Mouse (Mus musculus) thymus, postnatal 0 days (tissue): ENCODE measurements around the gene Serpinb6b. TPM values are rescaled to one million over a fixed set of nuclear protein-coding genes. Genes with fewer than 3 reads are reported as not detected.
"Not testable (repeated sequence)": the region's sequence is repeated elsewhere in the genome, so short reads cannot be mapped to it uniquely, and the experiment has no call there.

Source experiments
- DNase-seq: peaks from one replicate; pipeline ENCODE4 v3.0.0-alpha.2; 2015; ENCODE audit warnings: low spot score
- polyA plus RNA-seq: library from polyadenylated mRNA; unstranded; fragments of >200 nt; fragmentation: Nextera tagmentation; extraction: Ambion mirVana; gene quantifications from 2 replicates; pipeline ENCODE4 v1.2.1, GENCODE M21; 2015

Gene Serpinb6b
- 15.1 and 16.6 TPM in 2 replicates for polyA plus RNA-seq

GRCm38 (mm10) chr13:32964989-32965811, at the start of gene Serpinb6b:
TSS of gene Serpinb6b (plus strand) at chr13:32965209.
- DNase-seq, result peak; percentile 66

- no peak for DNase-seq
These were observed 42.4 kb upstream of the Serpinb6b start for GRCm38 (mm10) chr13:32922622-32923021.

GRCm38 (mm10) chr13:32924578-32925360, 40.2 kb upstream of the Serpinb6b start:
- no peak for DNase-seq

GRCm38 (mm10) chr13:32926661-32927060, 38.3 kb upstream of the Serpinb6b start:
- DNase-seq, result no peak

- DNase-seq, result no peak
These were observed 37.8 kb upstream of the Serpinb6b start for GRCm38 (mm10) chr13:32927241-32927640.

- DNase-seq, result peak; percentile 52
These were observed 35.8 kb upstream of the Serpinb6b start for GRCm38 (mm10) chr13:32929107-32929750.

GRCm38 (mm10) chr13:32934706-32935381, 30.2 kb upstream of the Serpinb6b start:
- DNase-seq, result peak; percentile 23

GRCm38 (mm10) chr13:32938275-32938674, 26.7 kb upstream of the Serpinb6b start:
- not testable (repeated sequence) for DNase-seq

GRCm38 (mm10) chr13:32939191-32939590, 25.8 kb upstream of the Serpinb6b start:
- not testable (repeated sequence) for DNase-seq

- DNase-seq, result no peak
These were observed 8.5 kb upstream of the Serpinb6b start for GRCm38 (mm10) chr13:32956537-32956936.

- DNase-seq, result no peak
These were observed 7.1 kb upstream of the Serpinb6b start for GRCm38 (mm10) chr13:32957917-32958316.

GRCm38 (mm10) chr13:32958521-32958920, 6.5 kb upstream of the Serpinb6b start:
- DNase-seq, result not testable (repeated sequence)

- DNase-seq, result no peak
These were observed 837 bp upstream of the Serpinb6b start for GRCm38 (mm10) chr13:32963990-32964753.

GRCm38 (mm10) chr13:32966116-32966515, 1.1 kb downstream of the Serpinb6b start:
- DNase-seq, result peak; percentile 38

- no peak for DNase-seq
These were observed 2.2 kb downstream of the Serpinb6b start for GRCm38 (mm10) chr13:32967233-32967632.

- DNase-seq, result no peak
These were observed 3.5 kb downstream of the Serpinb6b start for GRCm38 (mm10) chr13:32968353-32968984.

GRCm38 (mm10) chr13:32968996-32969640, 4.1 kb downstream of the Serpinb6b start:
- no peak for DNase-seq

- DNase-seq, result no peak
These were observed 4.6 kb downstream of the Serpinb6b start for GRCm38 (mm10) chr13:32969641-32970040.

GRCm38 (mm10) chr13:32970776-32971175, 5.8 kb downstream of the Serpinb6b start:
- no peak for DNase-seq
